Mouse (Mus musculus): ENCODE results near the gene Sco2. TPM values are rescaled to one million over a fixed set of nuclear protein-coding genes. Genes with fewer than 3 reads are reported as not detected.

Gene Sco2
- total and polyA plus RNA-seq, 3 experiments = 34.6 to 58.9 TPM; not detected in 1

GRCm38 (mm10) chr15:89378831-89379401 lies 5.3 kb upstream of the Sco2 start, which contains the start of gene Odf3b:
Odf3b (minus strand) TSS chr15:89379282.
- no peak for TF ChIP-seq USF1 (IDR thresholded peaks at IDR 0.05; ENCODE audit: low read depth, low read length)
- no peak for TF ChIP-seq BHLHE40 (IDR thresholded peaks at IDR 0.05; ENCODE audit: borderline replicate concordance, low read depth, low read length)
- TF ChIP-seq GATA1 (IDR thresholded peaks at IDR 0.05; ENCODE audit: low read depth, low read length) = no peak
- TF ChIP-seq MAX (IDR thresholded peaks at IDR 0.05; ENCODE audit: low read length) = no peak
- TF ChIP-seq HCFC1 (IDR thresholded peaks at IDR 0.05; ENCODE audit: low read depth, low read length) = no peak
- TF ChIP-seq CTCF (IDR thresholded peaks at IDR 0.05 in 2 of 3, conservative IDR thresholded peaks at IDR 0.05 in 1 of 3; ENCODE audit: control insufficient read depth in 1 of 3, insufficient read depth in 1 of 3, low read depth in 2 of 3, low read length in 3 of 3, poor library complexity in 1 of 3, severe bottlenecking in 1 of 3) = no peak
- TF ChIP-seq MAZ (IDR thresholded peaks at IDR 0.05; ENCODE audit: low read depth, low read length) = no peak
- TF ChIP-seq ZC3H11A (IDR thresholded peaks at IDR 0.05; ENCODE audit: low read depth, low read length) = no peak
- no peak for TF ChIP-seq CHD2 (IDR thresholded peaks at IDR 0.05; ENCODE audit: low read length)
- TF ChIP-seq MYB (IDR thresholded peaks at IDR 0.05; ENCODE audit: low read depth, low read length) = no peak
- no peak for TF ChIP-seq ZKSCAN1 (IDR thresholded peaks at IDR 0.05; ENCODE audit: low read depth, low read length)
- TF ChIP-seq MEF2A (IDR thresholded peaks at IDR 0.05; ENCODE audit: extremely low read depth, insufficient replicate concordance, low read depth, low read length, poor library complexity, severe bottlenecking) = no peak
- no peak for TF ChIP-seq ZMIZ1 (IDR thresholded peaks at IDR 0.05; ENCODE audit: low read depth, low read length)
- TF ChIP-seq RCOR1 (IDR thresholded peaks at IDR 0.05; ENCODE audit: low read depth, low read length) = no peak
- no peak for TF ChIP-seq E2F4 (IDR thresholded peaks at IDR 0.05; ENCODE audit: borderline replicate concordance, low read depth, low read length)
- TF ChIP-seq SMC3 (IDR thresholded peaks at IDR 0.05; ENCODE audit: low read depth, low read length) = no peak
- no peak for TF ChIP-seq NELFE (IDR thresholded peaks at IDR 0.05; ENCODE audit: low read depth, low read length)
- TF ChIP-seq ELF1 (IDR thresholded peaks at IDR 0.05; ENCODE audit: low read depth, low read length) = no peak
- peaks cover 0 to 8% of the 10 kb centered on the region in 2 experiments; a peak in 2 of 4 replicates for H3K36me3 ChIP-seq (ENCODE audit: control insufficient read depth in 1 of 2, insufficient read depth in 2 of 2, low read length in 2 of 2)
- H3K9ac ChIP-seq (ENCODE audit: control insufficient read depth, low read depth, low read length, poor library complexity, severe bottlenecking) = no peak within 1 kb of the TSS
- peaks cover 0 to 11% of the 10 kb centered on the region in 2 experiments; a peak in 1 of 4 replicates for H3K4me1 ChIP-seq (ENCODE audit: control insufficient read depth in 1 of 2, insufficient read depth in 2 of 2, low read length in 2 of 2)
- no peaks in the 10 kb centered on the region for H3K27me3 ChIP-seq (ENCODE audit: control insufficient read depth in 1 of 2, insufficient read depth in 2 of 2, low read length in 2 of 2)
- peaks cover under 1% of the 10 kb centered on the region; the same call in 1 of the 2 replicates for H3K79me2 ChIP-seq (ENCODE audit: control insufficient read depth, insufficient read depth, low read length, poor library complexity)
- no peak within 1 kb of the TSS for H3K4me3 ChIP-seq (ENCODE audit: control insufficient read depth in 1 of 2, insufficient read depth in 1 of 2, low read depth in 2 of 2, low read length in 2 of 2)
- no peak within 1 kb of the TSS for H3K27ac ChIP-seq (ENCODE audit: control insufficient read depth, low read depth, low read length)
- DNase-seq (ENCODE audit: low read depth, low spot score) = no peak
- no peaks in the 10 kb centered on the region for H3K9me3 ChIP-seq (replicated peaks; ENCODE audit: insufficient read depth, low read length)

DNA sequence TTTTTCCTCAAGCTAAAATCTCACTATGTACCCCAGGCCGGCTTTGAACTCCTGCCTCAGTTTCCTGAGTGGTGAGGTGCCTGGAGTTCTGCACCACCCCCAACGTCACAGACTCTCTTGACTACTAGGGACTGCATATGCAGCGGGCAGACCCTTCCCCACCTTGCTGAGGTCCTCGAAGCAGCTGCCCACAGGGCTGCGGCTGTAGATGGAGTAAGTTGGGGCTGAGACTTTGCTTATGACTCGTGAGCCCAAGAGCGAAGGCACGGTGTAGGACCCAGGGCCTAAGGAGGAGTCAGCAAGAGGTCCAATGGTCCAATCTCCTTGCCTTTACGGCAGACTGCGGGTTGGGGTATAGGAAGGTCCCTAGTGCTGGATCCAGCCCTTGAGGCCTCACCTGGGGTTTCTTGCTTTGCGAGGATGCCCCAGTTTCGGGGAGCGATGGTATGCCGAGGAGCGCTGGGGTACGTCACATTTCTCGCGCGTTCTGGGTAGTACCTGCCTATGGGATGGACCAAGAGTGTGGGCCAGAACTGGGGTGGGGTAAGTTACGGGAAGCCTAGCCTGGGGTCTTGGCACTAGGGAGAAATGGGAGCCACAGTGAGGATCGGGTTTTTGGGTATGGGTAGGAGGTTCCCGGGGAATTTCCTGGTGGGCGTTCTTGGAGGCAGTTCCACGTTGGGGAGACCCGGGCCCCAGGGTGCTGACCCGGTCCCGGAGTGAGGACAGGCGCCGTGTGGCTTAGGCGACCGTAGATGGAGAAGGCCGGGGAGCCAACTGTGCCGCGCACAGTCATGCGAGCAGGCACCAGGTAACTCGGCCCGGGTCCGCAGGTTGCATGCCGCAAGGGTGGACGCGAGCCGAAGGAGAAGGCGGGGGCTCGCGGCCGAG lies 4.5 kb upstream of the Sco2 start:
- no peak for DNase-seq (ENCODE audit: low read depth, low spot score)
- peaks cover 0 to 8% of the 10 kb centered on the region in 2 experiments; a peak in 2 of 4 replicates for H3K36me3 ChIP-seq (ENCODE audit: control insufficient read depth in 1 of 2, insufficient read depth in 2 of 2, low read length in 2 of 2)
- H3K9me3 ChIP-seq (replicated peaks; ENCODE audit: insufficient read depth, low read length) = no peaks in the 10 kb centered on the region
- H3K9ac ChIP-seq (ENCODE audit: control insufficient read depth, low read depth, low read length, poor library complexity, severe bottlenecking) = no peak overlapping the region
- H3K27me3 ChIP-seq (ENCODE audit: control insufficient read depth in 1 of 2, insufficient read depth in 2 of 2, low read length in 2 of 2) = no peaks in the 10 kb centered on the region
- H3K4me1 ChIP-seq (ENCODE audit: control insufficient read depth in 1 of 2, insufficient read depth in 2 of 2, low read length in 2 of 2) = peaks cover 0 to 11% of the 10 kb centered on the region in 2 experiments; a peak in 1 of 4 replicates
- TF ChIP-seq USF1 (IDR thresholded peaks at IDR 0.05; ENCODE audit: low read depth, low read length) (no peak), E2F4 (IDR thresholded peaks at IDR 0.05; ENCODE audit: borderline replicate concordance, low read depth, low read length) (no peak), USF2 (IDR thresholded peaks at IDR 0.05; ENCODE audit: borderline replicate concordance in 1 of 2, insufficient read depth in 1 of 2, low read depth in 1 of 2, low read length in 2 of 2) (no peak), ELF1 (IDR thresholded peaks at IDR 0.05; ENCODE audit: low read depth, low read length) (no peak)
- H3K79me2 ChIP-seq (ENCODE audit: control insufficient read depth, insufficient read depth, low read length, poor library complexity) = peaks cover 7% of the 10 kb centered on the region
- no peak overlapping the region for H3K4me3 ChIP-seq (ENCODE audit: control insufficient read depth in 1 of 2, insufficient read depth in 1 of 2, low read depth in 2 of 2, low read length in 2 of 2)
- no peak overlapping the region for H3K27ac ChIP-seq (ENCODE audit: control insufficient read depth, low read depth, low read length)
